Mouse (Mus musculus): ENCODE results near the gene B230217C12Rik. TPM values are rescaled to one million over a fixed set of nuclear protein-coding genes. Genes with fewer than 3 reads are reported as not detected.

Gene B230217C12Rik
- total RNA-seq (2021) = 10 to 100 TPM; 48.5 to 52.8 TPM
- long read RNA-seq, experiment 1, transcript B230217C12Rik-202 (2 exons, 2,181 nt) = minor isoform, 20 of 53 reads
- long read RNA-seq, experiment 1, transcript B230217C12Rik-204 (2 exons, 1,118 nt) = major isoform, 25 of 53 reads
- long read RNA-seq, experiment 1, partial matches to known transcripts = 0 of 53 reads
- long read RNA-seq, experiment 1, other reads (novel, unspliced or antisense) = 6 of 53 reads
- long read RNA-seq, experiment 2, transcript B230217C12Rik-204 (2 exons, 1,118 nt) = major isoform, 13 of 29 reads
- long read RNA-seq, experiment 2, transcript B230217C12Rik-202 (2 exons, 2,181 nt) = major isoform, 13 of 29 reads
- long read RNA-seq, experiment 2, partial matches to known transcripts = 0 of 29 reads
- long read RNA-seq, experiment 2, other reads (novel, unspliced or antisense) = 3 of 29 reads

GRCm38 (mm10) chr11:97840539-97840954 lies at the start of gene B230217C12Rik:
B230217C12Rik (plus strand) TSS chr11:97840780.
- intact Hi-C loops (cut with DNase I) = loop anchor here (5.0 kb wide), 1 partner anchor 42 kb away; the partner anchor contains the start of gene Fbxo47
- DNase-seq (ENCODE audit: low spot score in 2 of 2) = peak in 1 of 2 experiments; percentile 52

GRCm38 (mm10) chr11:97793165-97793564 lies 47.4 kb upstream of the B230217C12Rik start:
- DNase-seq (ENCODE audit: low spot score in 2 of 2) = peak in 1 of 2 experiments; percentile 67
- intact Hi-C loops (cut with DNase I) = no loop called here

- DNase-seq (ENCODE audit: low spot score in 2 of 2) = peak; percentile 81 to 89
- intact Hi-C loops (cut with DNase I) = loop anchor here (5.0 kb wide), 2 partner anchors 85 to 190 kb away; partner anchors contain the start of genes Fbxo47 and Plxdc1
Observed at GRCm38 (mm10) chr11:97796910-97797309, 43.7 kb upstream of the B230217C12Rik start.

- intact Hi-C loops (cut with DNase I) = loop anchor here (5.0 kb wide), 2 partner anchors 85 to 190 kb away; partner anchors contain the start of genes Fbxo47 and Plxdc1
- no peak for DNase-seq (ENCODE audit: low spot score in 2 of 2)
Observed at GRCm38 (mm10) chr11:97797369-97798082, 43.1 kb upstream of the B230217C12Rik start.

- DNase-seq (ENCODE audit: low spot score in 2 of 2) = no peak
- intact Hi-C loops (cut with DNase I) = loop anchor here (5.0 kb wide), 2 partner anchors 84 to 189 kb away; partner anchors contain the start of genes Fbxo47 and Plxdc1
Observed at GRCm38 (mm10) chr11:97798083-97798435, 42.5 kb upstream of the B230217C12Rik start.

DNA sequence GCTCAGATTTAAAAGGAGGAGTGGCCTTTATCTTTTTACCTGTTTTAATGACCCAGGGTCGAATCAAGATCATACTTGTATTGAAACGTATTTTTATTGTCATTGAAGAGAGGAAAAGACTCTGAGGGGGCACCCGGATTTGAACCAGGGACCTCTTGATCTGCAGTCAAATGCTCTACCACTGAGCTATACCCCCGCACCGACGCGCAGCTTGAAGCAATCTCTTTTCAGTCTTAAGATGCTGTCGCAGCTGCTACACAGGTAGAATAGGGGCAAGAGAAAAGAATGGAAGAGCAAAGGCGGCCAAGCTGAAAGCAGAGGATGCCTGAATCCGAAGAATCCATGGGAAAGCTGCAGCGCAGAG lies 41.8 kb upstream of the B230217C12Rik start, which contains the start of gene Lasp1:
Lasp1 (plus strand) TSS at position 219 of the 364 bp plus-strand sequence.
- intact Hi-C loops (cut with DNase I) = loop anchor here (1.0 to 5.0 kb wide), 3 partner anchors 43 to 189 kb away; partner anchors contain the start of genes Fbxo47 and Plxdc1
- peak; percentile 89 to 93 for DNase-seq (ENCODE audit: low spot score in 2 of 2)

- intact Hi-C loops (cut with DNase I) = loop anchor here (1.0 to 5.0 kb wide), 3 partner anchors 42 to 188 kb away; partner anchors contain the start of genes Fbxo47 and Plxdc1
- DNase-seq (ENCODE audit: low spot score in 2 of 2) = peak; percentile 85
Observed at GRCm38 (mm10) chr11:97799146-97799993, 41.2 kb upstream of the B230217C12Rik start.

DNA sequence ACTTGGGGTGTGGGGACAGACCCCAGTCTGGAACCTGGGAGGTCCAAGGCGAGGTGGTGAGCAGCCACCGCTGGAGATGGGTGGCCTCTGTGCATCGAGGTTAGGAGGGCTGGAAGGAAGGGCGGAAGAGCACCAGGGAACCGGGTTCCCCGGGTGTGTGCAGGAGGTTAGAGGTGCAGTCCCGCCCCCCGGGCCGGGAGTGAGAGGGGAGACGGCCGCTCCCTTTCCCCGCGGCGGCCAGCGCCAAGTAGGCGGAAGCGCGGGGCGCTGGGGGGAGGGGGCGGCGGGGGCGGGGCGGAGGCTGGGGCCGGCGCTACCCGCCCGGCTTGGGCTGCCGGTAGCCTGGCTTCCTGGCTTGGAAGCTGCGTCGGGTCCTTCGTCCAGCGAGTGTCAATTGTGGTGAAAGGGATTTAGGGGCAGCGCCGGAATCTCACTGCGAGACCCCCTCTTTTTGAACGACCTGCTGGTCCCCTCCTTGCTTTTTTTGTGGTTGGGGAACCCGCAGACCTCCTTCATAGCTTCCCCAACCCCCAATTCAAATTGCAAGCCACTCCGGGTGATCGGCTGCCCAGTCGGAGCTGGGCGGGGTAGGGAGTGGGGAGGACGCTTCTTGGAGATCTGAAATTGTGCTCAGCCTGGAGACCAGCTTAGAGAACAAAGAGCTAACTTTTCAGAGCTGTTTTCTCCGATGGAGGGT lies 40.4 kb upstream of the B230217C12Rik start:
- intact Hi-C loops (cut with DNase I) = loop anchor here (1.0 to 5.0 kb wide), 3 partner anchors 41 to 187 kb away; partner anchors contain the start of genes Fbxo47 and Plxdc1
- no peak for DNase-seq (ENCODE audit: low spot score in 2 of 2)

DNA sequence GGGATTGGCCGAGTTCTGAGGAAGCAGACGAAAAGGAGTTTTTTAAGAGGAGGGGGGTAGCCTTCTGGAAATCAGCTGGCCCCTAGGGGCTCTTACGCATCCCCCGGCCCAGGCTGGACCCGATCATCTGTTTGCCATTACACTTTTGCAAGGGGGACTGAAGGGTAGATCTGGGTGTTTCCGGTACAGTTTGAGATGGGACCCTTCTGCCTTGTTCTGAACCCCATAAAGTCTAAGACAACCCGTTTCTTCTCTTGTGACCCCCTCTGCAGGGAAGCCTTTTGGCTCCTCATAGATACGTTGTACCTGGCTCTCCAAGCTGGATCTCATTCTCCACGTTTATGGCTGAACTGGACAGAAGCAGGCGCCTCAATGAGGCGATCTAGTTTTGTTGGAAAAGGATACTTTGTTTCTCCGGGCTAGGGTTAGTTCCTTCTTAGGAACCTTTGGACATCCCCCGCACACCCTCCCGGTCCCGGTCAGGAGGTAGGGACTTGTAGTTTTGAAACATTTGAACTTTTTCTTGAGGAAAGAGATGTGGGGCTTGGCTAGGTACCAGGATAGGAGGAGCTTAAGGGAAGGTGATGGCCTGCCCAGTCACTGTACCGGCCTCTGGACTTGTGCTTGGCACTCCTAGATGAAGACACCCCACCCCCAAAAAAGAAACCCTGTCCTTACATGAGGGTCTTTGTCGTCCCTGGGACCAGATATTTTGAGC lies 39.7 kb upstream of the B230217C12Rik start:
- intact Hi-C loops (cut with DNase I) = no loop called here
- no peak for DNase-seq (ENCODE audit: low spot score in 2 of 2)

- peak; percentile 54 to 62 for DNase-seq (ENCODE audit: low spot score in 2 of 2)
- intact Hi-C loops (cut with DNase I) = no loop called here
Observed at GRCm38 (mm10) chr11:97801409-97802193, 39.0 kb upstream of the B230217C12Rik start.

DNA sequence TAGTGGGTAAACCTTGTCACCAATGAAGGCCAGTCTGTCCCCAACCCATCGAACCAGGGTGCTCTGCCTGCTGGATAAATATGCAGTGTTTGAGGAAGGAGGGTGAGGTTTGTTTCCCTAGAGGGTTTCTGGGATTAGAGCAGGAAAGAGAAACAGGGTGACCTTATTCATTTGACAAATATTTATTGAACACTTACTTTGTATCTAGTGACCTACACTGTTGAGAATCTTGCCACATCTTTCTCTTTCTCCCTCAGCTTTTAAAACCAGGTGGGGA lies 38.4 kb upstream of the B230217C12Rik start:
- DNase-seq (ENCODE audit: low spot score in 2 of 2) = no peak
- intact Hi-C loops (cut with DNase I) = no loop called here

- intact Hi-C loops (cut with DNase I) = no loop called here
- DNase-seq (ENCODE audit: low spot score in 2 of 2) = no peak
Observed at GRCm38 (mm10) chr11:97802495-97802894, 38.1 kb upstream of the B230217C12Rik start.

- intact Hi-C loops (cut with DNase I) = no loop called here
- no peak for DNase-seq (ENCODE audit: low spot score in 2 of 2)
Observed at GRCm38 (mm10) chr11:97803847-97804246, 36.7 kb upstream of the B230217C12Rik start.

DNA sequence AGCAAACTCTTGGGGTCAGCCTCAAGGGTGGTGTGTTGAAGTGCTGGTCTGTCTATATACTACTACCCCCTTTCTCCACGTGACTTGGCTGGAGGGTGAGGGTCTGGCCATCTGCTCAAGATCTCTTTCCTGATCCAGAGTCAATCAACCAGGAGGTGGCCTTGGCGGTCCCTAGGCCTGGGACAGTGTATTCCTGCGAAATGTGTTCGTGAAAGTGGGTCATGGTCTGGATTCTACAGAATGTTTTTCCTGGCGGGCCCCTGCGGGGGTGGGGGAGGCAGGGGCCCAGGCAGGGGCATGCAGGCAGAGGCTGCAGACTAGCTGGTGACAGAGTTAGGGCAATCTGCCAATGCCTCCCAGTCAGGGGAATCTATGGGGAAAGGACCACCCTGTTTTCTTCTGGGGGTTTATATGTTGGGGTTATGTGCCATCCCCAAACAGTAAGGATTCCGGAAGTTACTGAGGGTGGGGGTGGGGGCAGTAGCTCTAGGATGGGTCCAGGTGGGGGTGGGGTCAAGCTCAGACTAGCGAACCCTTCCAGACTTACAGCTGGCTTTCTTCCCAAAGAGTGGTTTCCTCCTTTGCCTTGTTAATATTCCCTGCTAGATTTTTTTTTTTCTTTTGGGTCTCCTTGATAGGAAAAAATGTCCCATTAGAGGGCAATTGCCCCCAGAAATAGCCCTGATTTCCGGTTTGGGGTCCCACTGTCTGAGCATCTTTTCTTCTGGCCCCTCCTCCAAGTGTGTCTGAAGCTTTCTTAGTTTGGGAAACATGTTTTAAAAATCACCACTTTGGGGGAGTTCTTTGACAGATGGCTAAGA lies 35.5 kb upstream of the B230217C12Rik start:
- DNase-seq (ENCODE audit: low spot score in 2 of 2) = no peak
- intact Hi-C loops (cut with DNase I) = no loop called here

DNA sequence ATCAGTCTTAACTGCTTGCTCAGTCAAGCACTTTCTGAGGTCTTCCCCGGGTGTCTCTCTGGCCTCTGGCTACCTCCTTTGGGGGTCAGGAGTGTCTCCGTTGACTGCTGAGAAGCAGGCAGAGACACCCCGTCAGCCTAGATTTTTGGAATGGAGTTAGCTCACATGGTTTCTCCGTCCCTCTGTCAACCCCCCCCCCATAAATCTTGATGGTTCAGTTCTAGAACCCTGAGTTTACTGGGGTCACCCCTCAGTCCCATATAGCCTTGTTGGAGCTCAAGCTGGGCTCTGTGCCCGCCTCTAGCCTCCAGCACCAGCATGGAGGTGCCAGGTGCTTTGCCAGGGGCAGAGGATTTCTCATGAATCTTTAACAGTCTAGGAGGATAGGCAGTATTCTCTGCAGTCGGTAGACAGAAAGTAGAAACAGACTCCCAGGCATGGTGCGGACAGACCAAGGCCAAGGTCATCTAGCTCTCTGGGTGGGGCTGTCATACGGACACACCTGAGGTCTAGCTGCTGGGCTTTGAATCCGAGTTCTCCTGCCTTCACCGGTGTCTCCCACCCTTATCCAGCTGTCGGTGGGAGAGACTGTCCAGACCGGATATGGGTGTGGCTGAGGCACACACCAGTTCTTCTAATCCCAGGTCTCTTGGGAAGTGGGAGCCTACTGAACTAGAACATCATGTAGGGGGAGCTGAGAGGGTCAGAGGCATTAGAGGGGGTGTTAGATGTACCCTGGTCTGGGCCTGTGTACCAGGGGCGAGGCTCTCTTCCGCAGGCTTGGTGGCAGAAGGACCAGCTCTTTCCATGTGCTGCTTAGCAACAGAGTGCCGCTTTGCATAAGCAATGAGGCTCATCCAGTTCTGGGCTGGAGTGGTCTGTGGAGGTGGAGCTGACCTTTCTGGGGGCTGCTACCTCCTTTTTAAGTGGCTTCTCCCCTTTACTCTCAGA lies 34.6 kb upstream of the B230217C12Rik start:
- intact Hi-C loops (cut with DNase I) = no loop called here
- no peak for DNase-seq (ENCODE audit: low spot score in 2 of 2)

DNA sequence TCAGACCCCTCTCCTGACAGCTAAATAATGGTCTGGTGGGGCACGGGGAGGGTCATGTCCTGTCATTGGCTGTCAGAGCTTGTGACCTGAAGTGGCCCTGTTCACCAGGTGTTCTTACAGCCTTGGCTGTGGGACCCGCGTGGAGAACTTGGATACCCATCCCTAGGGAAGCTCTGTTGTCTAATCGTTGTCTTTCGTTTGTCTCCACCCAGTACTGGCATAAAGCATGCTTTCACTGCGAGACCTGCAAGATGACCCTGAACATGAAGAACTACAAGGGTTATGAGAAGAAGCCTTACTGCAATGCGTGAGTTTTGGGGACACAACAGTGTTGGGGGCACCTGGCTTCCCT lies 34.0 kb upstream of the B230217C12Rik start:
- intact Hi-C loops (cut with DNase I) = no loop called here
- no peak for DNase-seq (ENCODE audit: low spot score in 2 of 2)

All from left cerebral cortex, postnatal 14 days (tissue).